Mouse (Mus musculus): ENCODE results near the gene Lrrc42.

GRCm38 (mm10) chr4:107278188-107278707, 24.9 kb upstream of the Lrrc42 start:
- TF ChIP-seq CTCF (conservative IDR thresholded peaks at IDR 0.05; ENCODE audit: low read length) (no peak), NANOG (IDR thresholded peaks at IDR 0.05; ENCODE audit: borderline replicate concordance, low read length) (no peak)
